Mouse (Mus musculus) embryonic fibroblast, embryonic 13.5 days (primary cell): ENCODE measurements at regions not wholly inside any gene's neighbourhood (a gene's known extent, or its start where the extent isn't known, plus 50 kb on each side); places are given as distances from the start of the nearest gene placed in this dataset.

Source experiments
- CTCF ChIP-seq: IDR thresholded peaks from 2 replicates; pipeline ENCODE4 v1.5.1; 2011; ENCODE audit warnings: mild to moderate bottlenecking, control low read depth, low read length, moderate library complexity, borderline replicate concordance; ENCODE audit not compliant: insufficient read depth
- POLR2A ChIP-seq: IDR thresholded peaks from 2 replicates; pipeline ENCODE4 v1.6.1; 2011; ENCODE audit warnings: low read depth, mild to moderate bottlenecking, control low read depth, low read length, moderate library complexity

DNA sequence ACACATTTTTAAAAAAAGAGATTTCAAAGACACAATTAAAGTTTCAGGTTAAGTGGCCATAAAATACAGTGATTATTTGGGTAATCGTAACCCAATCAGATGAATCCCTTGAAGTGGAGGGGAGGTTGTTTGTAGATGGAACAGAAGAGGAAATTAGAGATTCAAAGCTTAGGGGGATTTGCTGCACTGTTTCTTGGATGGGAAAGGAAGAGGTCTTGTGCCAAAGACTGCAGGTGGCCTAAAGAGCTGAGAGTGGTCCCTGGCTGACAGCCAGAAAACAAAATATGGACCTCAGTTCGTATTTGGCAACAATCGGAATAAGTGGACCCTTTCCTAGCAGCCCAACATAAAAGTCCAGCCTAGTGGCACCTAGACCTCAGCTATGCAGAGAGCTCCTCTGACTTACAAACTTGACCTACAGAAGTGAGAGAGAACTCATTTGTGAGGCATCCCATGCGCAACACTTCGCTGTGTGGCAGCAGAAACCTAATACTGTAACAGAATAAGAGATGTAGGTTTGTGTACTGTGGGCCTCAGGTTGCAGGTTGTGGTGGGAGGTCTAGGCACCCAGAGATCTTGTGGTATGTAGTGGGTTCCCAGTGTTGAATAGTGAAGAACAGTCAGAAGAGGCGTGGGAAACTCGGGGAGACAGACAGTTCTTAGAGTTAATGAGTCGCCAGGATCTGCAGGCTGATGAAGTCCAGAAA is 110.0 kb upstream of the Ccdc54 start:
- TF ChIP-seq CTCF (no peak), POLR2A (no peak)
